Mouse (Mus musculus) right cerebral cortex, postnatal 36 days (tissue): ENCODE measurements at regions not wholly inside any gene's neighbourhood (a gene's known extent, or its start where the extent isn't known, plus 50 kb on each side); places are given as distances from the start of the nearest gene placed in this dataset.

Source experiments
- DNase-seq, 2 experiments: peaks; one replicate each; pipeline ENCODE4 v3.0.0; 2022; ENCODE audit warnings: low spot score in 2 of 2, mixed read lengths in 1 of 2

- no peak for DNase-seq
These were observed 167.3 kb downstream of the Hs3st3b1 start for GRCm38 (mm10) chr11:63754826-63755225.

GRCm38 (mm10) chr11:63758313-63758712, 163.8 kb downstream of the Hs3st3b1 start:
- no peak for DNase-seq

GRCm38 (mm10) chr11:63761561-63761960, 160.5 kb downstream of the Hs3st3b1 start:
- peak; percentile 34 to 36 for DNase-seq

GRCm38 (mm10) chr11:63767631-63768250, 154.3 kb downstream of the Hs3st3b1 start:
- DNase-seq = no peak

GRCm38 (mm10) chr11:63769738-63770137, 152.4 kb downstream of the Hs3st3b1 start:
- DNase-seq = no peak

GRCm38 (mm10) chr11:63775382-63775781, 146.7 kb downstream of the Hs3st3b1 start:
- DNase-seq = no peak

- DNase-seq = no peak
These were observed 142.7 kb downstream of the Hs3st3b1 start for GRCm38 (mm10) chr11:63779371-63779770.

- DNase-seq = no peak
These were observed 139.8 kb downstream of the Hs3st3b1 start for GRCm38 (mm10) chr11:63781967-63782915.

GRCm38 (mm10) chr11:63785281-63785886, 136.7 kb downstream of the Hs3st3b1 start:
- no peak for DNase-seq

GRCm38 (mm10) chr11:63785965-63786364, 136.1 kb downstream of the Hs3st3b1 start:
- DNase-seq = no peak

- DNase-seq = no peak
These were observed 132.5 kb downstream of the Hs3st3b1 start for GRCm38 (mm10) chr11:63789473-63790120.

GRCm38 (mm10) chr11:63791004-63791862, 130.9 kb downstream of the Hs3st3b1 start:
- DNase-seq = no peak

- DNase-seq = no peak
These were observed 128.2 kb downstream of the Hs3st3b1 start for GRCm38 (mm10) chr11:63793732-63794503.

GRCm38 (mm10) chr11:63812146-63812545, 109.9 kb downstream of the Hs3st3b1 start:
- no peak for DNase-seq

- DNase-seq = no peak
These were observed 99.2 kb downstream of the Hs3st3b1 start for GRCm38 (mm10) chr11:63822847-63823246.

- no peak for DNase-seq
These were observed 94.8 kb downstream of the Hs3st3b1 start for GRCm38 (mm10) chr11:63827271-63827762.

GRCm38 (mm10) chr11:63833480-63833879, 88.6 kb downstream of the Hs3st3b1 start:
- no peak for DNase-seq

- no peak for DNase-seq
These were observed 88.0 kb downstream of the Hs3st3b1 start for GRCm38 (mm10) chr11:63834140-63834539.

- DNase-seq = no peak
These were observed 87.5 kb downstream of the Hs3st3b1 start for GRCm38 (mm10) chr11:63834631-63835030.
